Mouse (Mus musculus): ENCODE results near the gene Hnrnpd. TPM values are rescaled to one million over a fixed set of nuclear protein-coding genes. Genes with fewer than 3 reads are reported as not detected.

The Hnrnpd gene
- 28.9 and 81.2 TPM in 2 replicates for polyA plus RNA-seq (2015; fragmentation: Nextera tagmentation; extraction: Ambion mirVana)

DNA sequence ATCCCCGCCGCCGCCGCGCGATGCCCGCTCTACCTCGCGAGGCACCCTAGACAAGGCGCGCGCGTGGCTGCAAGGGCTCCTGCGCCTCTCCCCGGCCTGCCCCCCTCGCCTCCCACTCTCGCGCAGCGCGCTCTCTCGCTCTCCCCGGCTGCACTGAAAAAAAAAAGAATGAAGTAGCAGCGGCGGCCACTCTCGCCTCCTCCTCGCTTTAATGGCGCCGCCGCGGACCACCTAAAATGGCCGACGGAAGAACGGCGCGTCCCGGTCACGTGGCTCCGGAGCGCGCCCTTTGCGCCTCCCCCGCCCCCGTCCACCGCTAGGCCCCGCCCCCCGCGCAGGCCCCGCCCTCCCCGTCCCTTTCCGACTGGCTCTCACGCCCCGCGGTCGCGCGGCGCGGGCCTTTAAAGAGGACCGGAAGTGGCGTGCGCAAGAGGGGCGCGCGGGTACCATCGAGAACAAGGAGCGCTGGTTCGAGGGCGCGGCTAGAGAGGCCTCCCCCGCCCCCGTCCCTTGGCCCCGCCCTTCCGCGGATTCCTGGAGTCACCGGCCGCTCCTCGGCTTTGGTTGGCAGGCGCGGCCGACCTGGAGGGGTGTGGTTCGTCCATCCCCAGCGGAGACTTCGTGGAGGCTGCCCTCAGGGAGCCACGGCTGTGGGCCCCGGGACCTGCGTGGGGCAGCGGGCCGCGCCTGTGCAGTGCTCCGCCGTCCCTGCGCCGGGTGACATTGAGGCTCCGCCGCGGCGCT lies at the start of gene Hnrnpd, which contains the start of gene 4930524J08Rik:
Hnrnpd (minus strand) TSS at position 240 of the 744 bp plus-strand sequence.
4930524J08Rik (plus strand) TSS at position 363 of the 744 bp plus-strand sequence.
- Histone ChIP-seq H3K36me3 (ENCODE audit: control insufficient read depth, insufficient read depth, low read length) (no peaks in the 10 kb centered on the region), H3K4me2 (ENCODE audit: low read length) (peak within 1 kb of the TSS; percentile 91), H3K27ac (ENCODE audit: low read depth, low read length) (peak within 1 kb of the TSS; percentile 99), H3K9ac (ENCODE audit: low read depth, low read length) (peak within 1 kb of the TSS; percentile 97), H3K27me3 (replicated peaks; ENCODE audit: control insufficient read depth, insufficient read depth, low read length) (no peaks in the 10 kb centered on the region), H3K4me3 (ENCODE audit: low read length) (peak within 1 kb of the TSS; percentile 76), H3K9me3 (ENCODE audit: control insufficient read depth, low read length) (no peaks in the 10 kb centered on the region), H3K4me1 (ENCODE audit: control insufficient read depth, insufficient read depth, low read depth, low read length) (peaks cover 18% of the 10 kb centered on the region)
- WGBS, result under 1% methylated on average over 94 of the region's 97 CpGs
- ATAC-seq, result peak; percentile 98

DNA sequence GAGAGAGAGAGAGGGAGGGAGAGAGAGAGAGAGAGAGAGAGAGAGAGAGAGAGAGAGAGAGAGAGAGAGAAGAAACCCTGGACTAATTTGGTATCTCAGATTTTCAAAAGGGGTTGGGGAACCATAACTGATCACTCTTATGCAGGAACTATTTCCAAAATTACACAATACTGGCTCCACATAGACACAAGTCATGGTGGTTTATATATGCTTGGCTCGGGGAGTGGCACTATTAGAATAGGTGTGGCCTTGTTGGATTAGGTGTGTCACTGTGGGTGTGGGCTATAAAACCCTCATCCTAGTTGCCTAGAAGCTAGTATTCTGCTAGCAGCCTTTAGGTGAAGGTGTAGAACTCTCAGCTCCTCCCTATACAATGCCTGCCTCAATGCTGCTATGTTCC lies 46.1 kb upstream of the Hnrnpd start:
- H3K4me3 ChIP-seq (ENCODE audit: low read length), result no peak overlapping the region
- H3K9me3 ChIP-seq (ENCODE audit: control insufficient read depth, low read length), result no peaks in the 10 kb centered on the region
- H3K27ac ChIP-seq (ENCODE audit: low read depth, low read length), result no peak overlapping the region
- no peaks in the 10 kb centered on the region for H3K27me3 ChIP-seq (replicated peaks; ENCODE audit: control insufficient read depth, insufficient read depth, low read length)
- no peak overlapping the region for H3K4me2 ChIP-seq (ENCODE audit: low read length)
- no peak overlapping the region for H3K9ac ChIP-seq (ENCODE audit: low read depth, low read length)
- no peak for ATAC-seq
- H3K4me1 ChIP-seq (ENCODE audit: control insufficient read depth, insufficient read depth, low read depth, low read length), result no peaks in the 10 kb centered on the region
- H3K36me3 ChIP-seq (ENCODE audit: control insufficient read depth, insufficient read depth, low read length), result no peaks in the 10 kb centered on the region
- 86% methylated on average over 1 of the region's 1 CpGs for WGBS

- H3K36me3 ChIP-seq (ENCODE audit: control insufficient read depth, insufficient read depth, low read length), result no peaks in the 10 kb centered on the region
- WGBS, result 77% methylated on average over 5 of the region's 5 CpGs
- H3K4me1 ChIP-seq (ENCODE audit: control insufficient read depth, insufficient read depth, low read depth, low read length), result no peaks in the 10 kb centered on the region
- no peak for ATAC-seq
- H3K9ac ChIP-seq (ENCODE audit: low read depth, low read length), result no peak overlapping the region
- no peak overlapping the region for H3K4me2 ChIP-seq (ENCODE audit: low read length)
- no peak overlapping the region for H3K27ac ChIP-seq (ENCODE audit: low read depth, low read length)
- H3K27me3 ChIP-seq (replicated peaks; ENCODE audit: control insufficient read depth, insufficient read depth, low read length), result no peaks in the 10 kb centered on the region
- H3K9me3 ChIP-seq (ENCODE audit: control insufficient read depth, low read length), result no peaks in the 10 kb centered on the region
- no peak overlapping the region for H3K4me3 ChIP-seq (ENCODE audit: low read length)
These were observed 45.7 kb upstream of the Hnrnpd start for GRCm38 (mm10) chr5:100024403-100024802.

DNA sequence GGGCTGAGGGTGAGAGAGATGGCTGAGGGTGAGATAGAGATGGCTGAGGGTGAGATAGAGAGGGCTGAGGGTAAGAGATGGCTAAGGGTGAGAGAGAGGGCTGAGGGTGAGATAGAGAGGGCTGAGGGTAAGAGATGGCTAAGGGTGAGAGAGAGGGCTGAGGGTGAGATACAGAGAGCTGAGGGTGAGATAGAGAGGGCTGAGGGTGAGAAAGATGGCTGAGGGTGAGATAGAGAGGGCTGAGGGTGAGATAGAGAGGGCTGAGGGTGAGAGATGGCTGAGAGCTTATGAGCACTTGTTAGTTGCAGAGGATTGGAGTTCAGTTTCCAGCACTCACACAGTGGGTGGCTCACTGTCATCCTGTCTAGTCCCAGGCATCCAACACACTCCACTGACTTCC lies 41.4 kb upstream of the Hnrnpd start:
- ATAC-seq, result no peak
- no peaks in the 10 kb centered on the region for H3K27me3 ChIP-seq (replicated peaks; ENCODE audit: control insufficient read depth, insufficient read depth, low read length)
- H3K4me3 ChIP-seq (ENCODE audit: low read length), result no peak overlapping the region
- no peak overlapping the region for H3K9ac ChIP-seq (ENCODE audit: low read depth, low read length)
- H3K36me3 ChIP-seq (ENCODE audit: control insufficient read depth, insufficient read depth, low read length), result no peaks in the 10 kb centered on the region
- H3K4me1 ChIP-seq (ENCODE audit: control insufficient read depth, insufficient read depth, low read depth, low read length), result no peaks in the 10 kb centered on the region
- H3K9me3 ChIP-seq (ENCODE audit: control insufficient read depth, low read length), result no peaks in the 10 kb centered on the region
- no peak overlapping the region for H3K4me2 ChIP-seq (ENCODE audit: low read length)
- no peak overlapping the region for H3K27ac ChIP-seq (ENCODE audit: low read depth, low read length)

GRCm38 (mm10) chr5:100012599-100012998 lies 33.9 kb upstream of the Hnrnpd start:
- no peaks in the 10 kb centered on the region for H3K36me3 ChIP-seq (ENCODE audit: control insufficient read depth, insufficient read depth, low read length)

GRCm38 (mm10) chr5:100008485-100008884 lies 29.7 kb upstream of the Hnrnpd start:
- H3K9ac ChIP-seq (ENCODE audit: low read depth, low read length), result no peak overlapping the region
- H3K27ac ChIP-seq (ENCODE audit: low read depth, low read length), result no peak overlapping the region
- no peak overlapping the region for H3K4me3 ChIP-seq (ENCODE audit: low read length)
- no peak for ATAC-seq
- WGBS, result 68% methylated on average over 3 of the region's 3 CpGs
- no peaks in the 10 kb centered on the region for H3K36me3 ChIP-seq (ENCODE audit: control insufficient read depth, insufficient read depth, low read length)
- no peaks in the 10 kb centered on the region for H3K27me3 ChIP-seq (replicated peaks; ENCODE audit: control insufficient read depth, insufficient read depth, low read length)
- no peaks in the 10 kb centered on the region for H3K4me1 ChIP-seq (ENCODE audit: control insufficient read depth, insufficient read depth, low read depth, low read length)
- H3K4me2 ChIP-seq (ENCODE audit: low read length), result no peak overlapping the region
- no peaks in the 10 kb centered on the region for H3K9me3 ChIP-seq (ENCODE audit: control insufficient read depth, low read length)

More at GRCm38 (mm10) chr5:100012599-100012998, 33.9 kb upstream of the Hnrnpd start:
- H3K4me3 ChIP-seq (ENCODE audit: low read length), result no peak overlapping the region
- 86% methylated on average over 9 of the region's 9 CpGs for WGBS
- H3K9me3 ChIP-seq (ENCODE audit: control insufficient read depth, low read length), result no peaks in the 10 kb centered on the region
- H3K27me3 ChIP-seq (replicated peaks; ENCODE audit: control insufficient read depth, insufficient read depth, low read length), result no peaks in the 10 kb centered on the region
- no peak overlapping the region for H3K4me2 ChIP-seq (ENCODE audit: low read length)
- no peak overlapping the region for H3K27ac ChIP-seq (ENCODE audit: low read depth, low read length)
- no peak overlapping the region for H3K9ac ChIP-seq (ENCODE audit: low read depth, low read length)
- no peaks in the 10 kb centered on the region for H3K4me1 ChIP-seq (ENCODE audit: control insufficient read depth, insufficient read depth, low read depth, low read length)
- no peak for ATAC-seq

DNA sequence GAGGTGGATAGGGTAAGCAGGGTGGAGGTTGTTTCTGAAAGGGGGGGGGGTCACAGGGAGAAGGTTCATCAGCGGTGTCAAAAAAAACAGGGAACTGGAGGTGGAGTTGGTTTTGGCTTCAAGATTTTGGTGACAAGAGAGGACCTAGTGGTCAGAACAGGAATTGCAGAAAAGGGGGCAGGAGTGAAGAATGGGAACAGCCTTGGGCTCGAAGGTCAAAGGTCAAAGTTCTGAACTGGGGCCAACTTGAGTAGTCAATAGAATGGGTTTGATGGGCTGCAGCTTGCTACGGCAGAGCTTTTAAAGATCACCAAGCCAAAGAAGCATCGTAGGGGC lies 28.3 kb upstream of the Hnrnpd start:
- Histone ChIP-seq H3K4me3 (ENCODE audit: low read length) (no peak overlapping the region), H3K27ac (ENCODE audit: low read depth, low read length) (no peak overlapping the region), H3K4me1 (ENCODE audit: control insufficient read depth, insufficient read depth, low read depth, low read length) (no peaks in the 10 kb centered on the region), H3K27me3 (replicated peaks; ENCODE audit: control insufficient read depth, insufficient read depth, low read length) (no peaks in the 10 kb centered on the region), H3K36me3 (ENCODE audit: control insufficient read depth, insufficient read depth, low read length) (no peaks in the 10 kb centered on the region), H3K4me2 (ENCODE audit: low read length) (no peak overlapping the region), H3K9ac (ENCODE audit: low read depth, low read length) (no peak overlapping the region), H3K9me3 (ENCODE audit: control insufficient read depth, low read length) (no peaks in the 10 kb centered on the region)
- no peak for ATAC-seq
- 76% methylated on average over 4 of the region's 4 CpGs for WGBS

- no peak for ATAC-seq
- H3K4me1 ChIP-seq (ENCODE audit: control insufficient read depth, insufficient read depth, low read depth, low read length), result no peaks in the 10 kb centered on the region
- no peaks in the 10 kb centered on the region for H3K36me3 ChIP-seq (ENCODE audit: control insufficient read depth, insufficient read depth, low read length)
- 89% methylated on average over 4 of the region's 4 CpGs for WGBS
- H3K27me3 ChIP-seq (replicated peaks; ENCODE audit: control insufficient read depth, insufficient read depth, low read length), result no peaks in the 10 kb centered on the region
- H3K9me3 ChIP-seq (ENCODE audit: control insufficient read depth, low read length), result no peaks in the 10 kb centered on the region
- H3K4me3 ChIP-seq (ENCODE audit: low read length), result no peak overlapping the region
- no peak overlapping the region for H3K4me2 ChIP-seq (ENCODE audit: low read length)
- H3K9ac ChIP-seq (ENCODE audit: low read depth, low read length), result no peak overlapping the region
- no peak overlapping the region for H3K27ac ChIP-seq (ENCODE audit: low read depth, low read length)
These were observed 27.7 kb upstream of the Hnrnpd start for GRCm38 (mm10) chr5:100006324-100007039.

GRCm38 (mm10) chr5:100005896-100006295 lies 27.2 kb upstream of the Hnrnpd start:
- Histone ChIP-seq H3K9ac (ENCODE audit: low read depth, low read length) (no peak overlapping the region), H3K36me3 (ENCODE audit: control insufficient read depth, insufficient read depth, low read length) (no peaks in the 10 kb centered on the region), H3K4me2 (ENCODE audit: low read length) (no peak overlapping the region), H3K9me3 (ENCODE audit: control insufficient read depth, low read length) (no peaks in the 10 kb centered on the region), H3K4me3 (ENCODE audit: low read length) (no peak overlapping the region), H3K27ac (ENCODE audit: low read depth, low read length) (no peak overlapping the region), H3K4me1 (ENCODE audit: control insufficient read depth, insufficient read depth, low read depth, low read length) (no peaks in the 10 kb centered on the region), H3K27me3 (replicated peaks; ENCODE audit: control insufficient read depth, insufficient read depth, low read length) (no peaks in the 10 kb centered on the region)
- no peak for ATAC-seq
- whole genome bisulfite sequencing, result 77% methylated on average over 6 of the region's 6 CpGs
